Mouse (Mus musculus) CH12.LX (cell line): Measurements from ENCODE around the gene Atp2b2. TPM values are rescaled to one million over a fixed set of nuclear protein-coding genes. Genes with fewer than 3 reads are reported as not detected.

ENCODE experiments used
- DNase-seq: peaks from one replicate; pipeline ENCODE4 v3.0.0-alpha.2; 2013; ENCODE audit errors: extremely low read depth
- H3K27ac ChIP-seq: 2 replicates; pipeline ENCODE4 v1.5.1; 2012; ENCODE audit warnings: low read depth, mild to moderate bottlenecking, control low read depth, moderate library complexity; ENCODE audit not compliant: insufficient read depth
- H3K27me3 ChIP-seq: replicated peaks from 2 replicates; pipeline ENCODE3; 2012; ENCODE audit warnings: inconsistent platforms
- H3K36me3 ChIP-seq, 2 experiments: replicated peaks in 1 of 2; 2 replicates each; pipeline versions ENCODE3 to v1.6.1; 2012; ENCODE audit warnings: inconsistent platforms in 1 of 2, low read length in 1 of 2, mild to moderate bottlenecking in 1 of 2, mixed read lengths in 1 of 2, moderate library complexity in 1 of 2; ENCODE audit not compliant: control insufficient read depth in 1 of 2, insufficient read depth in 1 of 2
- H3K4me1 ChIP-seq, 2 experiments: 2 replicates each; pipeline ENCODE4 v1.6.1; 2012; ENCODE audit warnings: inconsistent platforms in 1 of 2, moderate library complexity in 1 of 2; ENCODE audit not compliant: insufficient read depth in 2 of 2, control insufficient read depth in 1 of 2
- H3K4me2 ChIP-seq: 2 replicates; pipeline ENCODE4 v1.6.1; 2012; ENCODE audit warnings: low read depth, mild to moderate bottlenecking, control low read depth; ENCODE audit not compliant: poor library complexity, insufficient read depth, severe bottlenecking
- H3K4me3 ChIP-seq, 3 experiments: fragments of 150-350 bp in 1 of 3; sonication (generic) in 1 of 3; replicated peaks in 1 of 3; 2 replicates each; pipeline versions ENCODE3 to v1.5.1; 2011 to 2012; ENCODE audit warnings: low read depth in 2 of 3, low read length in 2 of 3, mild to moderate bottlenecking in 2 of 3, moderate library complexity in 2 of 3, control low read depth in 1 of 3, improper control_type of control experiment in 1 of 3, inconsistent platforms in 1 of 3, mixed read lengths in 1 of 3; ENCODE audit not compliant: poor library complexity in 1 of 3
- H3K79me2 ChIP-seq: replicated peaks from 2 replicates; pipeline ENCODE4 v1.6.1; 2012; ENCODE audit warnings: mild to moderate bottlenecking, moderate library complexity; ENCODE audit not compliant: control insufficient read depth, poor library complexity, insufficient read depth, severe bottlenecking; ENCODE audit errors: extremely low read depth
- H3K9ac ChIP-seq: 2 replicates; pipeline ENCODE4 v1.6.1; 2012; ENCODE audit warnings: low read depth, mild to moderate bottlenecking, control low read depth, moderate library complexity; ENCODE audit not compliant: insufficient read depth
- H3K9me3 ChIP-seq: replicated peaks from 2 replicates; pipeline ENCODE3; 2012; ENCODE audit warnings: low read length, inconsistent platforms, mixed read lengths
- CHD2 ChIP-seq: IDR thresholded peaks from 2 replicates; pipeline ENCODE4 v1.6.1; 2011; ENCODE audit warnings: low read length, improper control_type of control experiment
- CTCF ChIP-seq, 2 experiments: IDR thresholded peaks in 1 of 2; conservative IDR thresholded peaks in 1 of 2; 2 replicates each; pipeline ENCODE4 v1.5.1; 2011 to 2012; ENCODE audit warnings: low read depth in 2 of 2, low read length in 2 of 2, improper control_type of control experiment in 1 of 2, inconsistent platforms in 1 of 2, mild to moderate bottlenecking in 1 of 2, moderate library complexity in 1 of 2
- HCFC1 ChIP-seq: IDR thresholded peaks from 2 replicates; pipeline ENCODE4 v1.6.1; 2012; ENCODE audit warnings: low read depth, mild to moderate bottlenecking, inconsistent platforms, low read length, improper control_type of control experiment
- JUND ChIP-seq: conservative IDR thresholded peaks from 2 replicates; pipeline ENCODE4 v1.6.1; 2011; ENCODE audit warnings: low read depth, low read length, improper control_type of control experiment
- MAFK ChIP-seq: IDR thresholded peaks from 2 replicates; pipeline ENCODE4 v1.6.1; 2011; ENCODE audit warnings: low read length, improper control_type of control experiment; ENCODE audit not compliant: insufficient replicate concordance
- MAX ChIP-seq: IDR thresholded peaks from 2 replicates; pipeline ENCODE4 v1.6.1; 2011; ENCODE audit warnings: low read length, improper control_type of control experiment
- TCF12 ChIP-seq: IDR thresholded peaks from 2 replicates; pipeline ENCODE4 v1.6.1; 2014; ENCODE audit warnings: low read depth, mild to moderate bottlenecking, inconsistent platforms, low read length, improper control_type of control experiment
- ZNF384 ChIP-seq: IDR thresholded peaks from 2 replicates; pipeline ENCODE4 v1.6.1; 2012; ENCODE audit warnings: low read depth, low read length, improper control_type of control experiment, inconsistent platforms
- dilution Hi-C: fragments of 300-500 bp; cut with MboI; formaldehyde crosslinking; loops from 2 replicates; pipeline ENCODE4 v1.14.3; 2020; ENCODE audit warnings: low sequenced_read_pairs; ENCODE audit not compliant: extremely low pct_unique_long_range_greater_than_20kb, extremely low pct_ligation_motif_present
- in situ Hi-C: fragments of 300-500 bp; cut with MboI; formaldehyde crosslinking; loops from 3 replicates; pipeline ENCODE4 v1.14.3; 2019; ENCODE audit warnings: low sequenced_read_pairs, low pct_ligation_motif_present, low pct_unique_long_range_greater_than_20kb, mixed read lengths
- polyA plus RNA-seq: library from polyadenylated mRNA; unstranded; fragments of >175 nt; gene quantifications from 2 replicates; pipeline ENCODE4 v1.2.1, GENCODE M21; 2012; ENCODE audit warnings: low read depth; ENCODE audit not compliant: insufficient read length
- total RNA-seq, 2 experiments: library from RNA; depleted of rRNA; stranded (reverse); fragments of 300-350 nt in 1 of 2; fragments of >200 nt in 1 of 2; gene quantifications; 2 replicates each; pipeline ENCODE4 v1.2.3; 2012 to 2014

Gene Atp2b2
- total and polyA plus RNA-seq, 3 experiments = not detected

- in situ Hi-C loops (no loop called here), dilution Hi-C loops (no loop called here)
- Histone ChIP-seq H3K4me3 (no peak overlapping the region), H3K9ac (no peak overlapping the region), H3K27ac (no peak overlapping the region), H3K4me2 (no peak overlapping the region), H3K36me3 (no peaks in the 10 kb centered on the region), H3K79me2 (no peaks in the 10 kb centered on the region), H3K27me3 (peaks cover 65% of the 10 kb centered on the region), H3K4me1 (peaks cover 0 to 7% of the 10 kb centered on the region in 2 experiments; a peak in 2 of 4 replicates), H3K9me3 (no peaks in the 10 kb centered on the region)
- TF ChIP-seq ZNF384 = no peak
- TF ChIP-seq MAFK = no peak
- no peak for TF ChIP-seq MAX
- no peak for TF ChIP-seq JUND
- DNase-seq = no peak
Measured at GRCm38 (mm10) chr6:114042836-114043235, 423 bp upstream of the Atp2b2 start.

GRCm38 (mm10) chr6:114041911-114042284 lies 515 bp downstream of the Atp2b2 start:
- Histone ChIP-seq H3K79me2 (no peaks in the 10 kb centered on the region), H3K4me3 (no peak overlapping the region), H3K9me3 (no peaks in the 10 kb centered on the region), H3K27ac (no peak overlapping the region)
- dilution Hi-C loops (no loop called here), in situ Hi-C loops (no loop called here)
- TF ChIP-seq TCF12 = no peak
- no peak for TF ChIP-seq MAX
- TF ChIP-seq HCFC1 = no peak
- TF ChIP-seq, all 38 proteins: peak for 0
- DNase-seq = no peak
- Histone ChIP-seq H3K27me3 (peaks cover 65% of the 10 kb centered on the region), H3K4me1 (peaks cover 0 to 7% of the 10 kb centered on the region in 2 experiments; a peak in 2 of 4 replicates), H3K36me3 (no peaks in the 10 kb centered on the region), H3K9ac (no peak overlapping the region), H3K4me2 (no peak overlapping the region)

GRCm38 (mm10) chr6:114041097-114041910 lies 1.1 kb downstream of the Atp2b2 start:
- no peak for TF ChIP-seq CHD2
- TF ChIP-seq MAX = no peak
- peak in 1 of 2 experiments; percentile 7; a peak in 1 of 4 replicates for TF ChIP-seq CTCF (conservative IDR thresholded peaks at IDR 0.05 in 1 of 2, IDR thresholded peaks at IDR 0.05 in 1 of 2; ENCODE audit: low read depth in 2 of 2, low read length in 2 of 2)
- H3K4me1 ChIP-seq = peaks cover 0 to 7% of the 10 kb centered on the region in 2 experiments; a peak in 2 of 4 replicates
- H3K9ac ChIP-seq = no peak overlapping the region
- no peak for DNase-seq
- no peak overlapping the region for H3K4me3 ChIP-seq
- H3K27ac ChIP-seq = no peak overlapping the region
- no peaks in the 10 kb centered on the region for H3K9me3 ChIP-seq
- peaks cover 66% of the 10 kb centered on the region for H3K27me3 ChIP-seq
- H3K4me2 ChIP-seq = no peak overlapping the region
- dilution Hi-C loops = no loop called here
- in situ Hi-C loops = no loop called here
- H3K36me3 ChIP-seq = no peaks in the 10 kb centered on the region
- H3K79me2 ChIP-seq = no peaks in the 10 kb centered on the region
